Mouse (Mus musculus) A20 (cell line): Measurements from ENCODE around the gene Scml2.
"Not testable (repeated sequence)": the region's sequence is repeated elsewhere in the genome, so short reads cannot be mapped to it uniquely, and the experiment has no call there.

Source experiments
- DNase-seq: peaks from one replicate; pipeline ENCODE4 v3.0.0-alpha.2; 2011; ENCODE audit warnings: low read depth, low spot score

Scml2 gene

GRCm38 (mm10) chrX:161116893-161117292, at the start of gene Scml2:
Gene Scml2, plus strand, starts transcription at chrX:161117193.
- not testable (repeated sequence) for DNase-seq

- not testable (repeated sequence) for DNase-seq
Observed at GRCm38 (mm10) chrX:161075576-161075975, 41.4 kb upstream of the Scml2 start.

GRCm38 (mm10) chrX:161162314-161163068, 45.5 kb downstream of the Scml2 start:
- no peak for DNase-seq

- no peak for DNase-seq
Observed at GRCm38 (mm10) chrX:161163069-161163416, 46.0 kb downstream of the Scml2 start.

GRCm38 (mm10) chrX:161287156-161287555, 170.2 kb downstream of the Scml2 start, which contains the start of gene Gm15262:
Gene Gm15262, plus strand, starts transcription at chrX:161287456.
- not testable (repeated sequence) for DNase-seq
